Mouse (Mus musculus) brain, embryonic 18.5 days (tissue): ENCODE results near the gene Gpc3.
"Not testable (repeated sequence)": the region's sequence is repeated elsewhere in the genome, so short reads cannot be mapped to it uniquely, and the experiment has no call there.

Experiments
- DNase-seq: peaks from one replicate; pipeline ENCODE4 v3.0.0-alpha.2; 2012; ENCODE audit warnings: low read depth, low spot score

Gene Gpc3

DNA sequence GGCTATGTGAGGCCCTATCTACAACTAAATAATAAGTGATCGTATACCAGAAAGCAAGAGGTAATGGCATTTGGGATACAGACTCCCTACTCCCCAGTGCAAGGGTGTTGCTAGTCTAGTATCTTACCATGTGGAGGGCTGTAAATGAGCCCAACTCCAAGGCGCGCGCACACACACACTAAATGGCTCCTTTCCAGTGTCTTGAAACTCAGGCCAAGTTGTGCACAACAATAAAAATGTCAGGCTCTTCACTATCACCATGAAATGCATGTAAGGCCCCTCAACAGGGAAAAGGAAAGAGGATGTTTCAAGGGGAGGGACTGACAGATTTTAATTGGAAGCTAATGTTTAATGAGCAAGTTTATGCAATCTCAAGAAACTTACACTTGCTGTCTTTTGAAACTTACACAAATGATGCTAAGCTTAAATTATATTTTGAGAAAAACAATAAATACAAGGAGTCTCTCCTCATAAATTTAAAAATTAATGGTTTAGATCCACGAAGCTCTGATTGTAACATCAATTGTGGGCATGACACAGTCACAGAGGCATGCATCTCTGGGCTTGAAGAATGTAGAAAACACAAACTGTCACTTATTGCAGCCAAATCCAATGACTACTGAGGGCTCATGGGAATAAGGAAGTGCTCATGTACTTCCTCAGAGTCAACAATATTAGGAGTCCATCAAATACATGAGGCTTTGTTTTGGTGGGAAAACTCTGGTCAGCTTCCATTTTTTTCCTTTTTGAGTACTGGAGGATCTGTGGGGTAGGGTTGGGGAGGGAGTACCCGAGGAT, 332.4 kb downstream of the Gpc3 start:
- DNase-seq: no peak

DNA sequence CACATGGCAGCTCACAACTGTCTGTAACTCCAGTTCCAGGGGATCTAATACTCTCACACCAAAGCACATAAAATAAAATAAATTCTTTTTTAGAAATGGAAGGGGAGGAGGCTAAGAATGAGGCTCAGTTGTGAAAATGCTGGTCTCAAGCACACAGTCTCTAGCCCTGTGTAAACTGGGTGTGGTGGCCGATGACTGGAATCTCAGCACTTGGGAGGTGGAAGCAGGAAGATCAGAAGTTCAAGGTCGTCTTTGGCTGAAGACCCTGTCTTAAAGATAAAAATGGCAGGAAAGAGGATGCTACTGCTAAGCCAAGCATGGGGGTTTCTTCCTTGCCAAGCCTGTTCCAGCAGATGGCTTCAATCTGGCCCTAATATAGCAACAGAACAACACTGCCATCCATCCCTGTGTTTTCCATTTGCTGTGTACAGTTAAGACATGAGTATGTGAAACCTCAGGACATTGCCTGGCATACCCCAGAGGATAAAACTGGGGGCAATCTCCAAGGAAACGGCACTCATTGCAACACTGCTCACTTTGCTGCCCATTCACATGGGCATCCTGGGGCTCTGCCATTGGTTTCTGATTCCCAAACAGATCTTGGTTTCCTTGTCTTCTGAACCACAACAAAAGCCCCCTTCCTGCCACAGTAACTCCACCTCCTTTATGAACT, 334.9 kb downstream of the Gpc3 start:
- DNase-seq: no peak

DNA sequence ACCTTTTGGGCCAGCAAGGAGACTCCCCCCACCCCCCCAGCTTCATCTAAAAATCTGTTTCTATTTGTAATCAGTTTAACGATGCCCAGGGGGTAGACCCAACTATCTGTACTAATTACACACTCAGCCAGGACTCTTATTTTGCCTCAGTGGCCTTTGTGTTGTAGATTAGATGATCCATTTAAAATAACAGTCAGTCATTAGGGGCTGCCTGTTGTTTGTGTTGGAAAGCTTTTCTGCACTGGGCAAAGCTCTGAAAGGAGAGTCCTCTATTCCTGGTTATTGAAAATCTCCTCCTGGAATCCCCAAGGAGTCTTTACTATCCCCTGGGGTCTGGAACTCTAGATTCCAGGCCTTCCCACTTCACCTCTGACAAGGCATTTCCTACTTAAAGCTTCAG, 336.2 kb downstream of the Gpc3 start:
- no peak for DNase-seq

GRCm38 (mm10) chrX:52273016-52273415, 340.7 kb downstream of the Gpc3 start:
- DNase-seq: no peak

- no peak for DNase-seq
These were observed 351.8 kb downstream of the Gpc3 start for GRCm38 (mm10) chrX:52261991-52262390.

DNA sequence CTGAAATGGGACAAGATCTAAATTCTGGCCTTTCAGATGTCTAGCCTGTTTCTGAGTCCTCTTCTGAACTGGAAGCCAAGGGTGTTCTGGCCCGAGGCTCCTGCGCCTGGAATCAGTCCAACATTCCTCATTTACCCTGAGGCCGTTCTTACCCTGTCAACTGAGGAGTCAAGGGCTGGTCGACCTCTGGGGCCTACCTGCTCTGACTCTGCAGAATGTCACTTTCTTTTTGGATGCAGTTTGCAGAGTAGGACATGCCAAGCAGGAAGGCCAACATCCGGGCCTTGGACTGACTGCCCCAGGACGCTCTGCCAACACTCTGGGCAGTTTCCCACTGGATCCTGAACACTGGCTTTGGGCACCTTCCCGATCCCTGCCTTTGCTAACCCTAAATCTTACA, 352.2 kb downstream of the Gpc3 start:
- DNase-seq: no peak

DNA sequence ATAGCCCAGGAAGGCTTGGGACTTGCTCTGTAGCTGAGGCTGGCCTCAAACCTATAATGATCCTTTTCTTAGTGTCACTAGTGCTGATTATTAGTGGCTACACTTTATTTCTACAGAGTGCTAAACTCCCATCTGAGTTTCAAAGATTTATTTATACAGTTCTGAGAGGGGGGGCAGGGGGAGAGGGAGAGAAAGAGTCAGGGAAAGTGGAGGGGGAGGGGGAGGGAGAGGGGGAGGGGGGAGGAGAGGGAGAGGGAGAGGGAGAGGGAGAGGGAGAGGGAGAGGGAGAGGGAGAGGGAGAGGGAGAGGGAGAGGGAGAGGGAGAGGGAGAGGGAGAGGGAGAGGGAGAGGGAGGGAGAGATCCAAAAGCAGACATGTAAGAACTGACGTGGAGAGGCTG, 354.0 kb downstream of the Gpc3 start:
- DNase-seq: not testable (repeated sequence)

DNA sequence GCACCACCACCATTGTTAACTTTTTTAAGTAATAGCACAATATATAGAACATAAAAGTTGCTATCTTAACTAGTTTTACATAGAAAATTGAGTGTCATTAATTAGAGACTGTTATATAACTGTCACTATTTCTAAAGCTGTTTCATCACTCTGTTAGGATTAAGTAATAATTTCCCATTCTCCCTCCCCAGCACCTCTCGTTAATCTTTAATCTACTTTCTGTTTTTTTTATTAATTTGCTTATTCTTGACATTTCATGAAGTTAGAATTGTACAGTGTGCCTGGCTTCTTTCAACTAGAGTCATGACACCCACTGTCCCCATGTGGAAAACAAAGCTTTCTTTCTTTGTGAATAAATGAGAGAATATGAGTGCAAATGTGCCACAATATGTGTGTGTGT, 359.2 kb downstream of the Gpc3 start:
- no peak for DNase-seq

DNA sequence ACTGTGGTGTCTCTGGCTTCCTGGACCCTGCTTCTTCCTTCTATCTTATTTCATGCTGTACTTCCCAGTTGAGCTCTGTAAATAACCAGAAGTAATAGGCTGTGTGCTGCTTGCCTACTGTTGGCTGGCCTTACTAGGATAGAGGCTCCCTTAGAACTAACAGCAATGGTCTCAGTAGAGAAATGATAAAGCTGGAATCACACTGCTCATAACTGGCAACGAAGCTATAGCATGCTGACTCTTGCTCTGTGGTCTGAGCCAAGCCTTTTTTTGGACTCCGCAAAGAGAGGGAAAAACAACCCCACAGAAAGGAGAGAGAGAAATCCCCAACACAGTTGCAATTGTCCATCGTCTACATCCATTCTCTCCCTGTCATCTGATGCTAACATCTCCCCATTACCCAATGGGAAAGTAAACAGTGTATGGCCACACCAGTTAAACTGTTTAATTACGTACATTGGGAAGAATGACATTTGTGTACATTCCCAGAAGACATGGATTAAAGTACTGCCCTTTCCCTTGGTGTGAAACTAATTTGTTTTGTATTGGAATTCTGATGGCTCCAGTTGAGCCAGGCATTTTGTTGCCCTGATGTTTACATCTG, 368.0 kb downstream of the Gpc3 start:
- DNase-seq: no peak

DNA sequence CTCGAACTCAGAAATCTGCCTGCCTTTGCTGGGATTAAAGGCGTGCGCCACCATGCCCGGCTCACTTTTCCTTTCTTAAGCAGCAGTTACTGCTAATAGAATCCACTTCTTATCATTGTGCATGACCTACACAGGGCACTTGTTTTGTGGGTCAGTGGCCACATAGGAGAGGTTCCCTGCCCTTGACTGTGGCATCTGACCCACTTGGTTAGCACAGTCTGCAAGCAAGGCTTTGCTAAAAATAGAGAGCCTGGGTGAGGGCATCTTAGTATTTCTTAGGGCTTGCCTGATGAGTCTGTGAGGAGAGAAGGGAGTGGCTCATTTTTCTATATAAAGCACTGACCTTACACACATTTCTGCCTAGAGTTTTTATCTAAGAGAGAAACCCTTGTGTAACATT, 376.3 kb downstream of the Gpc3 start:
- DNase-seq: no peak

GRCm38 (mm10) chrX:52231984-52232383, 381.8 kb downstream of the Gpc3 start:
- DNase-seq: no peak

DNA sequence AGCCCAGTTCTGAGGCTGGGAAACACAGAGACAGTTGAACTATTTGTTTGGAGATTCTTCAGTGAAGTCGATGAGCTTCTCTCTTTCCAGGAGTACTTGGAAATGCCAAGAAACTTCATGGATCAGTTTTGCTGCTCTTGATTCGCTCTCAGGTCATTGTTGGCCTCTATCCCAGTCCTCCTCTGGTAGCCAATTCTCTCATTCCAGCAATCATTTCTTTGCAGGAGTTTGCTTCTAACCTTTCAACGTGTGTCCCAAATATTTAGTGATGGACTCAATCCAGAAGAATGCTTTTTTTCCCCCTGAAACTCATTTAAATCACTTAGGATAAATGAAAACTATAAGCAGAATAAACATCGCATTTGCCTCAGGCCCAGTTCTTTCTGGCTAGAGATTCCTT, 383.0 kb downstream of the Gpc3 start:
- no peak for DNase-seq
